Mouse (Mus musculus): ENCODE data around the gene Prn.

The Prn gene

DNA sequence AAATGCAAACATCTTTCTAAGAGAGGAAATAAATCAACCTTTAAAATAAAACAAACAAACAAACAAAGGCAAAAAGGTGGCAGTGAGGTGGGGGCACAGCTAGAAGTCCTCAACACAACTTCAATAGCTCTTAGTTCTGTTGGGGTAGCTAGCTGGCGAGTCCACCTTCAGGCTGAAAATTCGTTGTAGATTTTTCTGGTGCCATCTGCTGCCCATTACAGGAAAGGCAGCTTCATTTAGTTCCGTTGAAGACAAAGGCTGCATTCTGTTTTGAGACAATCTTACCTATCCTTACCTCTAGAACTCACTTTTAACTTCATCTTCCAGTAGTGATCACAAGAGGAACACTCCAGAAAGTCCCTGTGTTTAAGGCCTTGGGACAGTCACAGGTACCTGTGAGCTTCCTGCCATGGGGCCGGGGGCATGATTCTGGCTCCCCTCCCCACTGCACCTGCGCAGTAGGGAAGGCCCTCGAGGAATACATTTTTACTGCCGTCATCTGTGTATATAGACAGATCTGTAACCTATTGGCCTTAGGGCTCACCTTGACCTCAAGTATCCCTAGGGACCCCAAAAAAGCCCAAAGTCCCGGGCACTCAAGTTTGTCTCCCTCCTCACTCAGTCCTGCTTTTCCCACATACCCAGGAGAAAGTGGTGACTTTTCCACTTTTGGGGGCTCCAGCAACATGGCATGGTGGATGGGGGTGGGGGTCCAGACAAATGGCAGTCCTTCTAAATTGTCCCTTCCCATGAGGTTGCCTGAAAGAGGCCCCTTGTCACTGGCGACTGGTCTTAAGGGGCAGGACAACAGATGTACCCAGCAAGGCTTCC is 40.2 kb downstream of the Prn start:
- peak; percentile 35 for DNase-seq

- no peak for DNase-seq
Observed at GRCm38 (mm10) chr2:131950598-131951095, 40.9 kb downstream of the Prn start, which contains the start of gene Prnd. Prnd (plus strand) TSS chr2:131950861.

GRCm38 (mm10) chr2:131952456-131952855 is 42.7 kb downstream of the Prn start:
- no peak for DNase-seq

DNA sequence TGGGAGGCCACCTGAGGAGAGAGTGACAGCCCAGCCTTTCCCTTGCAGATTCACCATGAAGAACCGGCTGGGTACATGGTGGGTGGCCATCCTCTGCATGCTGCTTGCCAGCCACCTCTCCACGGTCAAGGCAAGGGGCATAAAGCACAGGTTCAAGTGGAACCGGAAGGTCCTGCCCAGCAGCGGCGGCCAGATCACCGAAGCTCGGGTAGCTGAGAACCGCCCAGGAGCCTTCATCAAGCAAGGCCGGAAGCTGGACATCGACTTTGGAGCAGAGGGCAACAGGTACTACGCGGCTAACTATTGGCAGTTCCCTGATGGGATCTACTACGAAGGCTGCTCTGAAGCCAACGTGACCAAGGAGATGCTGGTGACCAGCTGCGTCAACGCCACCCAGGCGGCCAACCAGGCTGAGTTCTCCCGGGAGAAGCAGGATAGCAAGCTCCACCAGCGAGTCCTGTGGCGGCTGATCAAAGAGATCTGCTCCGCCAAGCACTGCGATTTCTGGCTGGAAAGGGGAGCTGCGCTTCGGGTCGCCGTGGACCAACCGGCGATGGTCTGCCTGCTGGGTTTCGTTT is 43.3 kb downstream of the Prn start:
- no peak for DNase-seq

DNA sequence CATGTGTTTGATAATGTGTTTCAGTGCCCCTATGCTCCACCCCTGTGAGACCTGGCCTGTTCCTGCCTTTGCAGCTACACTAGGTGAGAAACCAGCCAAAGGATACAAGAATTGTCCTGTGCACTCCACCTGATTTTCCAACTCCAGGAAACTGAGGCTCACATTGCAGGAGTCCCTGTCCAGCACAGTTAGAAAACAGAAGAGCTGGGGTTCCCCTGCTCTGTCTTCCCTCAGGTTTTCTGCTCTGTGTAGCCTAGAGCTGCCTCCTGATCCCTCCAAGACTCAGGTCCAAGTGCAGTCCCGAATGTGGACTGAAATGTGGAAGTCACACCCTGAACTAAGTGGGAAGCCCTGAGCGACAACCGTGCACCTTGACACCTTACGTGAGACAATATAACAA is 44.0 kb downstream of the Prn start:
- DNase-seq = no peak

DNA sequence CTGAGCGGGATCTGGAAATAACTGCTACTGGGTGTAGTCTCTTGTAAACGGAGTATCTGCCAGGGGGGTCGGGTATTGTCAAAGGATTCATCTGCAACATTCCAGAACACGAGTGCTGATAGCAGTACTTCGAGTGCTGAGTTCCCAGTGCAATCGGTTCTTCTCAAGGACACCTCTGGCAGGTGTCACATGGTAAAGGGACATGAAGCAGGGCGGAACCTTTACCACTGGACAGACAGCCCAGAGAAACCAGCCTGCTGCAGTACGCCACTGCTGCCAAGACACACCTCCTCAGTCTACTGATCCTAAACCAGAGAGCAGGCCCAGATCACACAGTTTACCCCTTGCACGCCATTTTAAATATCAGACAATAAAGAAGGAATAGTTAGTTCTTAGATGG is 45.1 kb downstream of the Prn start:
- DNase-seq = no peak

DNA sequence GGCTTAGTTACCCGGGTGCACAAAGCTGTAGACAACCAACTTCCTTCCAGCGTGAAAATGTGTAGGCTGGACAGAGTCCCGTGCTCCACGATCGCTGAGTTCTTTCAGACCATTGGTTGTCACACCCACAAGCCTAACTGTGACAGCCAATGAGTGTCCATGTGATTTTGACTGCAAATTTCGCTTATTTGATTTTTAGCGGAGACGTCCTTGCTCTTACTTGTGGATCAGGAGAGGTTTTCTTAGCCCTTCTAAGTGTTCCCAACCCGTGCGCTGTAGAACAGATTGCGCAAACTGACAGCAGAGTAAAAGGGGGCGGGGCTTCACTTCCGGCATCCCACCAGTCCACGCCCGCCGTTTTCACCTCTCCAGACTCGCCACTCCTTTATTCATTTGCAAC is 45.5 kb downstream of the Prn start:
- no peak for DNase-seq

GRCm38 (mm10) chr2:131956336-131957256 is 46.8 kb downstream of the Prn start:
- no peak for DNase-seq

GRCm38 (mm10) chr2:131957731-131958222 is 48.0 kb downstream of the Prn start:
- DNase-seq = no peak

DNA sequence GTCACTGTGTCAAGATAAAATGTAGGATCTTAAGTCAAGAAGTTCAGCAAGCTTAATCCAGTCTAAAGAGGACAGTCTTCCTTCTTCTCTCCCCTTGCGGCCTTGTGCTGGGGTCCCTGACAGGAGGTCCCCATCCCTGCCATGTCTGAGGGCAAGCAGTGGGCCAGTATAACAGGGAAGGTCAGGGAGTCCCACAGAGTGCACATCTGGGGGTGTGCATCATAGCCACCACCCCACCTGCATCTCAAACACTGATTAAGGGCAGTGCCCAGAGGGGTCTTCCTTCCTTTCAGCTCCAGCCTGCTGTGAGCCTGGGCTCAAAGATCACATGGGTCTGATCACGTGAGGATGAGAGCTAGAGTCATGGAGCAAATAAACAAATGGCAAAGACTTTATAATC is 51.9 kb downstream of the Prn start:
- DNase-seq = no peak

DNA sequence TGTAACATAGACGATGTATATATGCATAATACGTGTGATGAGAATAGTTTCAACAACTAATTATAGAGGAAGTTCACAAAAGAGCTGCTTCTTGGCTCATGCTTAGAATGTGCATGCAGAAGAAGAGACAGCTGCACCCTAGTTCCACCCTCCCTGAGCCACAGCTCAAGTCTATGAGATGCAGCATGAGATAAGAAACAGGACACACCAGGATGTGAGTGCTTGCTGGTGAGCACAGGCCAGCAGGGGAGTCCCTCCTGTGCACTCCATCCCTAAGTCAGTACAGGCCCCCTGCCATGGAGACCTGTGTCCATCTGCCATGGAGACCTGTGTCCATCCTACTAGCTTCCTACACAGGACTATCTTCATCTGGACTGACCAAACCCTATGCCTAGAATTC is 60.8 kb downstream of the Prn start:
- no peak for DNase-seq

DNA sequence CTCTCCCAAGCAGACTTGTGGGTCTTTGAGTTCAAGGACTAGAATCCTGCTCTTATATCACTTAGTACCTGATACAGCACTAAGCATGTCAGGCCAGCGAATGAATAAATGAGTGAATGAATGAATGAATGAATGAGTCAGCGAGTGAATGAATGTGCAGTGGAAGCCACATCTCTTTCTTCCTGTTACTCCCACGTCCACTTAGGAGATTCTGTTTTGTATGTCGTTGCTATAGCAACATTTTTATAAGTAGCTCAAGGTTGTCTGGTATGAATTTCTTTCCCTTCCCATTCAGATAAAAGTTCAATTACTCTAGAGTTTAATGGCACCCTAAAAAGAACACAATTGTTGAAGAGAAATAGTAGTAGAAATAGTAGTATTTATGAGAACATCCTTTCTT is 61.3 kb downstream of the Prn start:
- DNase-seq = no peak

- no peak for DNase-seq
Observed at GRCm38 (mm10) chr2:131976663-131977062, 66.9 kb downstream of the Prn start.

DNA sequence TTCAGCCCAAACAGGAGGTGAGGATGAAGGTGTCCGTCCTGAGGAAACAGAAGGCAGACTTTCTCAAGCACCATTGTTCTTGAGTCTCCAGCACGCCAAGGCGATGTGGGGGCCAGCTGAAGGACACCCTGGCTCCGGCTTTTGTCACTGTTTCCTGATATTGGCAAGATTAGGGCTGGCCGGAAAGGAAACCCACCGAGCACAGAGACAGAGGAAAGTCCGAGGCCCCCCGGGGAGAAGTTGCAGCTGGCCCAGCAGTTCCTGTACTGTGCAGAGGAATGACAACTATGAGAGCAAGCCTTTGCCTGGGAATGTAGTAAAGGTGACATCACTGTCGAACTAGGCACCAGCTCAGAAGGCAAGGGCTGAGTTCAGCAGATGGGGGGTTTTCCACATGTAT is 71.1 kb downstream of the Prn start:
- no peak for DNase-seq

DNA sequence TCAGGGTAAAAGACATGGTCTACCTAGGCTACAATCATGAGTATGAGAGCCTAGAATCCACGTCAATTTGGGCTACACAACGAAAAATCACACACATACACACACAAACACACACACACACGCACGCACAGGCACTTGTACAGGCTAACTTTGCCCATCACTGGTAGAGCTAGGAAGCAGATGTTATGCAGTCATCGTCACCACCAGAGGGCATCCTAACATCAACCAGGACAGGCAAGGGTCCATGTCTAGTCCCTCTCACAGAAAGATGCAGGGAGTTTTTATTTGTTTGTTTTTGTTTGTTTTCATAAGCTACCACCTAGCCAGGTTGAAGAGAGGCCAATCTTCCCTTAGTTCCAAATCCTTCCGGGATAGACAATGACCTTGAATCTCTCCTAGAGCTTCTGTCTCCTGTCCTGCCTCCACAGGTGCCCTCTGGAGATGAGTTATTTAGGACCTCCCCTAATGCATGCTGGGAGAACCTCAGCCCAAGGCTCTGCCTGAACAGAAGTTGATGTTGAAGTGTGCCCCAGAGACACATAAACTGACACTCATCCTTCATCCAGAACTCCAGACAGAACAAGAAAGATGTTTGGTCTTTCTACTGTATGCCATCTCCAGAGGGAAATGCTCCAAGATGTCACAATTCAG is 72.9 kb downstream of the Prn start:
- peak; percentile 55 for DNase-seq

DNA sequence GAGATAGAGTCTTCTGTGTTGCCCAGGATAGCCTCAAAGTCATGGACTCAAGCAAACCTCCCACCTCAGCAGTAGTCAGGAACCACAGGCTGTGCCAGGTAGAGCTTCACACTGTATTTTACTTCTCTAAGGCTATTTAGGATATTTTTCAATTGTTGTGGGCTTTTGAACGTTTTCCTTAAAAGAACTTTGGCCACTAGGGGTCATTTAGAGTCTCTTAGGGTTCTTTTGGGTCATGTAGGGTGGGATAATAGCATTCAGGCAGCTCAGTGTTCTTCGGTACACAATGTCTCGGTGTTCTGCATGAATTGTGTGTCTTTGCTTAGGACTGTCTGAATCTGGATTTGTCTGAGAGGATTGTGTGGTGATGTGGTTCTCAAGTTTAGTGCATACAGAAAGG is 78.2 kb downstream of the Prn start:
- DNase-seq = no peak

- DNase-seq = no peak
Observed at GRCm38 (mm10) chr2:131988550-131988949, 78.8 kb downstream of the Prn start.

- DNase-seq = no peak
Observed at GRCm38 (mm10) chr2:131992487-131992886, 82.7 kb downstream of the Prn start.

GRCm38 (mm10) chr2:131993151-131993550 is 83.4 kb downstream of the Prn start:
- no peak for DNase-seq

DNA sequence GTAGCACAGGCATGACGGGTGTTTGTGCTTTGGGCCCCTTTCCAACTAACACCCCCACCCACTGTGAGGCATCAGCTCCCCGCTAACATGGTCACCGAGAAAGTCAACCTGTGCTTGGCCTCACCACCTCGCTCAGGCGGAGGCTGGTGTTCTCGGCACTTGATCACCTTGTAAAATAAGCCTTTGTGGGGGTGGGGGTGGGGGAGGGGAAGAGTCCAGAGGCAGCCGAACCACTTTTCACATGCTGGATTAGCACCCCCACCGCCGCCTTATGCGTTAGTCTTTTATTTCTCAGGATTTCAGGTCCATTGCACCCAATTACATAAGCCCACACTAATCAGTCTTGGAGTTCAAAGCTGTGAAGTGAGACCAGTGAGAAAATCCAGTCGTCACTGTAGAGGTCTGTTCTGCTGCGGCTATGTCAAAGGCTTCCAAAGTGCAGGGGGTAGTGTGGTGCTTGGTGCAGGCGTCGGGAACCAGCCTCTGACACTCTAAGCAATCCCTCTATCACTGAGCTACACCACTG is 83.9 kb downstream of the Prn start:
- no peak for DNase-seq

DNA sequence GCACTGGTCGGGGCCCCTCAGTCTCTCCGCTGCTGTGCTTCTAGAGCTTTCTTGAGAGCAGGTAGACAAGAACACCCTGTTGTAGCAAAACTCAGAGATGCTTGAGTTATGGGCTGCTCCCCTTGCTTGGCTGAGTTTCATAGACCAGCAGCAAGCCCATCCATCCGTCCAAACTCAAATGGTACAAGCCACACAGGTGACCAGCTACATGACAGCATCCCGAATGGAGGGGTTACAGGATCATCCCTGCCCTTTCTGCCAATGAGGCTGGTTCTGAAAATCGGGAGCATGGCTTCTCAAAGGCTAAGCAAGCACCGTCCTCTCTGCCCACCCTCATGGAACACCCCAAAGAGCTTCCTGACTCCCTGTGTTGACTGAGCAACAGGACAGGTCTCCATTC is 85.2 kb downstream of the Prn start:
- no peak for DNase-seq

- DNase-seq = peak; percentile 45
Observed at GRCm38 (mm10) chr2:131995742-131996141, 86.0 kb downstream of the Prn start.
